Mouse (Mus musculus): ENCODE measurements at regions not wholly inside any gene's neighbourhood (a gene's known extent, or its start where the extent isn't known, plus 50 kb on each side); places are given as distances from the start of the nearest gene placed in this dataset.

- Histone ChIP-seq H3K4me1 (ENCODE audit: control insufficient read depth, insufficient read depth, low read length) (peaks cover 7% of the 10 kb centered on the region; the same call in 1 of the 2 replicates), H3K4me3 (ENCODE audit: insufficient read depth, low read length) (no peak overlapping the region), H3K27ac (ENCODE audit: insufficient read depth, low read length) (no peak overlapping the region)
- TF ChIP-seq POLR2A (IDR thresholded peaks at IDR 0.05; ENCODE audit: low read depth, low read length), result no peak
- TF ChIP-seq CTCF (IDR thresholded peaks at IDR 0.05; ENCODE audit: borderline replicate concordance, insufficient read depth, low read length), result no peak
Measured at GRCm38 (mm10) chr5:129417516-129417915, 83.5 kb upstream of the Sfswap start.

DNA sequence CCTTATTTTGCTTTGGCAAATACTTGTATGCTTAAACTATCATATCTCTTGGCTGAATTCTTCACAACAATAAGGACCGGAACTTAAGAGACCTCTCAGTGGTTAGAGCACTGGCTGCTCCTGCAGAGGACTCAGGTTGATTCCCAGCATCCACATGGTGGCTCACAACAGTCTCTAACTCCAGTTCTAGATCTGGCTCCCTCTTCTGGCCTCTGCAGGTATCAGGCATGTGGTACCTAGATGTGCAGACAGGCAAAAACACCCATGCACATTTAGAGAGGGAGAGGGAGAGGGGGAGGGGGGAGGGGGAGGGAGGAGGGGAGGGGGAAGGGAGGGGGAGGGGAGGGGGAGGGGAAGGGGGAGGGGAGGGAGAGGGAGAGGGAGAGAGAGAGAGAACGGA lies 80.0 kb upstream of the Sfswap start:
- Histone ChIP-seq H3K27ac (ENCODE audit: insufficient read depth, low read length) (no peak overlapping the region), H3K4me3 (ENCODE audit: insufficient read depth, low read length) (no peak overlapping the region), H3K4me1 (ENCODE audit: control insufficient read depth, insufficient read depth, low read length) (peaks cover 3% of the 10 kb centered on the region; the same call in 1 of the 2 replicates)
- TF ChIP-seq POLR2A (IDR thresholded peaks at IDR 0.05; ENCODE audit: low read depth, low read length) (no peak), CTCF (IDR thresholded peaks at IDR 0.05; ENCODE audit: borderline replicate concordance, insufficient read depth, low read length) (no peak)

DNA sequence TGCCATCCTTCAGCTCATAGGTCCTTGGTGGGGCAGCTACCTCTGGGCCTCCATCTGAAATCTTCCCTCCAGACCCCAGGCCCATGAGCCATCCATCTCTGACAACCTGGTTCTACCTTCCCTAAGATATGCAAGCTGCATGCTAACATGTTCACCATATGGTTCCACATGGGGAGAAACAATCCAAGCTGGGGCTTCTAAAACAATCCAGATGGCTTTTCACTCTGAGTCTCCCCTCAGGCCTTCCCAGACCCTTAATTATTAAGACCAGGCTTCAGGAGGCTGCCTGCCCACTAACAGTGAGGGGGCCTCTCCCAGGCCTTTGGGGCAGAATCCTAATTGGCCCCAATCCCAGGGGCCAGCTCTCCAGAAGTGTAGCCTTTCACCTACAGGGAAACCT lies 71.1 kb upstream of the Sfswap start:
- H3K27ac ChIP-seq (ENCODE audit: insufficient read depth, low read length), result no peak overlapping the region
- no peaks in the 10 kb centered on the region for H3K4me1 ChIP-seq (ENCODE audit: control insufficient read depth, insufficient read depth, low read length)

GRCm38 (mm10) chr5:129430330-129430729 lies 70.7 kb upstream of the Sfswap start:
- no peak overlapping the region for H3K27ac ChIP-seq (ENCODE audit: insufficient read depth, low read length)
- no peak for TF ChIP-seq POLR2A (IDR thresholded peaks at IDR 0.05; ENCODE audit: low read depth, low read length)
- TF ChIP-seq CTCF (IDR thresholded peaks at IDR 0.05; ENCODE audit: borderline replicate concordance, insufficient read depth, low read length), result no peak
- H3K4me3 ChIP-seq (ENCODE audit: insufficient read depth, low read length), result no peak overlapping the region
- no peaks in the 10 kb centered on the region for H3K4me1 ChIP-seq (ENCODE audit: control insufficient read depth, insufficient read depth, low read length)

More for the DNA sequence above, 71.1 kb upstream of the Sfswap start:
- H3K4me3 ChIP-seq (ENCODE audit: insufficient read depth, low read length), result no peak overlapping the region
- TF ChIP-seq POLR2A (IDR thresholded peaks at IDR 0.05; ENCODE audit: low read depth, low read length), result no peak
- TF ChIP-seq CTCF (IDR thresholded peaks at IDR 0.05; ENCODE audit: borderline replicate concordance, insufficient read depth, low read length), result no peak

- H3K4me3 ChIP-seq (ENCODE audit: insufficient read depth, low read length), result no peak overlapping the region
- TF ChIP-seq POLR2A (IDR thresholded peaks at IDR 0.05; ENCODE audit: low read depth, low read length), result no peak
- TF ChIP-seq CTCF (IDR thresholded peaks at IDR 0.05; ENCODE audit: borderline replicate concordance, insufficient read depth, low read length), result no peak
Measured at GRCm38 (mm10) chr5:129449931-129450573, 51.0 kb upstream of the Sfswap start.

More at GRCm38 (mm10) chr5:129449931-129450573, 51.0 kb upstream of the Sfswap start:
- H3K4me1 ChIP-seq (ENCODE audit: control insufficient read depth, insufficient read depth, low read length), result peaks cover 2% of the 10 kb centered on the region; the same call in 1 of the 2 replicates
- H3K27ac ChIP-seq (ENCODE audit: insufficient read depth, low read length), result no peak overlapping the region
